Comparison of ENCODE assay signal across 16 mouse cellular contexts in genomic region chr4:82605034-82605784, GRCm38 (mm10).
DNase-seq lines count a peak whose midpoint lies in the region; ATAC-seq and TF ChIP-seq lines count a peak whose summit lies in the region.
"Had no signal": no experiment of that assay in that cellular context is flagged by ENCODE, and none has a peak within 500 bp of the region (broad histone marks: within the 10 kb centered on the region; RNA-seq: fewer than 3 reads in every experiment).

No protein-coding gene starts in this region.

- 42% methylated on average over 14 of the region's 14 CpGs for WGBS in kidney, postnatal 0 days
- 36% methylated on average over 14 of the region's 14 CpGs for WGBS in embryonic facial prominence, embryonic 15.5 days
- 36% methylated on average over 14 of the region's 14 CpGs for WGBS in intestine, embryonic 14.5 days

- intact Hi-C loops in left cerebral cortex, postnatal 10 days (cut with DNase I), result no loop called here

- no peaks in the 10 kb centered on the region for H3K36me3 ChIP-seq in kidney, postnatal 0 days (ENCODE audit: insufficient read depth, low read length)
- no peaks in the 10 kb centered on the region for H3K36me3 ChIP-seq in embryonic facial prominence, embryonic 15.5 days
- H3K36me3 ChIP-seq in intestine, embryonic 14.5 days (ENCODE audit: control insufficient read depth, insufficient read depth, low read length), result no peaks in the 10 kb centered on the region
- H3K36me3 ChIP-seq: heart, embryonic 15.5 days had no signal

- peaks cover 4% of the 10 kb centered on the region; the same call in 1 of the 2 replicates for H3K4me1 ChIP-seq in kidney, postnatal 0 days (replicated peaks; ENCODE audit: insufficient read depth, low read length)
- H3K4me1 ChIP-seq in embryonic facial prominence, embryonic 15.5 days, result peaks cover 34% of the 10 kb centered on the region
- H3K4me1 ChIP-seq in intestine, embryonic 14.5 days (replicated peaks; ENCODE audit: control insufficient read depth, insufficient read depth, low read length), result peaks cover 13% of the 10 kb centered on the region

- TF ChIP-seq CTCF in kidney, postnatal 0 days (IDR thresholded peaks at IDR 0.05; ENCODE audit: low read depth), result no peak

- H3K27me3 ChIP-seq in kidney, postnatal 0 days (ENCODE audit: insufficient read depth, low read length), result no peaks in the 10 kb centered on the region
- no peaks in the 10 kb centered on the region for H3K27me3 ChIP-seq in embryonic facial prominence, embryonic 15.5 days
- no peaks in the 10 kb centered on the region for H3K27me3 ChIP-seq in intestine, embryonic 14.5 days (replicated peaks; ENCODE audit: control insufficient read depth, insufficient read depth, low read length)
- H3K27me3 ChIP-seq: heart, embryonic 15.5 days had no signal

- no peaks in the 10 kb centered on the region for H3K9me3 ChIP-seq in kidney, postnatal 0 days (replicated peaks; ENCODE audit: low read length)
- no peaks in the 10 kb centered on the region for H3K9me3 ChIP-seq in embryonic facial prominence, embryonic 15.5 days (replicated peaks)
- no peaks in the 10 kb centered on the region for H3K9me3 ChIP-seq in intestine, embryonic 14.5 days (ENCODE audit: control insufficient read depth, low read length)
- H3K9me3 ChIP-seq: heart, embryonic 15.5 days had no signal

- H3K9ac ChIP-seq in kidney, postnatal 0 days (ENCODE audit: low read depth, low read length), result no peak overlapping the region
- no peak overlapping the region for H3K9ac ChIP-seq in embryonic facial prominence, embryonic 15.5 days
- H3K9ac ChIP-seq in intestine, embryonic 14.5 days (ENCODE audit: low read length), result no peak overlapping the region
- H3K9ac ChIP-seq: heart, embryonic 15.5 days had no signal

- no peak overlapping the region for H3K27ac ChIP-seq in kidney, postnatal 0 days
- H3K27ac ChIP-seq in embryonic facial prominence, embryonic 15.5 days (replicated peaks), result peak overlapping the region; percentile 88
- peak overlapping the region; percentile 84 for H3K27ac ChIP-seq in intestine, embryonic 14.5 days (ENCODE audit: low read depth)
- H3K27ac ChIP-seq: heart, embryonic 15.5 days had no signal

- no peak overlapping the region for H3K4me3 ChIP-seq in kidney, postnatal 0 days (replicated peaks; ENCODE audit: low read depth, low read length)
- H3K4me3 ChIP-seq in embryonic facial prominence, embryonic 15.5 days (replicated peaks), result no peak overlapping the region
- no peak overlapping the region for H3K4me3 ChIP-seq in intestine, embryonic 14.5 days (ENCODE audit: low read depth, low read length)
- H3K4me3 ChIP-seq: heart, embryonic 15.5 days had no signal

- 0 out of 2 replicates have a peak overlapping the region, but pooled peaks have one; percentile 7 for H3K4me2 ChIP-seq in kidney, postnatal 0 days (ENCODE audit: low read length)
- H3K4me2 ChIP-seq in embryonic facial prominence, embryonic 15.5 days (replicated peaks), result peak overlapping the region; percentile 28
- peak overlapping the region; percentile 33 for H3K4me2 ChIP-seq in intestine, embryonic 14.5 days (ENCODE audit: low read length)
- H3K4me2 ChIP-seq: heart, embryonic 15.5 days had no signal

- no peak for ATAC-seq in kidney, postnatal 0 days (replicated peaks; ENCODE audit: low FRiP score, low read depth)
- ATAC-seq in embryonic facial prominence, embryonic 15.5 days (ENCODE audit: insufficient number of reproducible peaks, low FRiP score, low TSS enrichment, low read depth), result no peak
- ATAC-seq in intestine, embryonic 14.5 days (replicated peaks; ENCODE audit: low FRiP score, low TSS enrichment, low read depth), result no peak
- no peak for ATAC-seq in megakaryocyte progenitor cell, adult 5-6 weeks (replicated peaks; ENCODE audit: poor library complexity)
- ATAC-seq: CD4-positive, CD25-positive, alpha-beta regulatory T cell, adult 4 months had no signal

- peak; percentile 41 for DNase-seq in kidney, postnatal 0 days (ENCODE audit: low spot score)
- DNase-seq in kidney, postnatal 36 days, result no peak
- no peak for DNase-seq in intestine, embryonic 14.5 days (ENCODE audit: low spot score)
- peak; percentile 10 for DNase-seq in neural tube, embryonic 10.5 days (ENCODE audit: extremely low spot score, low spot score)
- no peak for DNase-seq in adrenal gland, adult 8-10 months
- DNase-seq in left cerebral cortex, postnatal 10 days (ENCODE audit: extremely low spot score in 1 of 2, low spot score in 2 of 2), result no peak
- DNase-seq: adrenal gland, postnatal 36 days; cerebellum, adult 2 months; gastrocnemius, postnatal 14 days; kidney, postnatal 10 days; lung, postnatal 14 days; right cerebral cortex, postnatal 25 days had no signal

Comparison
In these comparisons a context has a peak if more than half of its experiments do, and no peak if none do; other contexts are left out.
1. DNase-seq: peak in kidney, postnatal 0 days (single experiment) and neural tube, embryonic 10.5 days (single experiment); none in kidney, postnatal 36 days (0 of 2), intestine, embryonic 14.5 days (single experiment), adrenal gland, adult 8-10 months (single experiment) and left cerebral cortex, postnatal 10 days (0 of 2).
2. Peak in every context shown above with its lines, with median percentiles within 50 percentile points of each other: H3K4me2 ChIP-seq.